Mouse (Mus musculus) forelimb bud, embryonic 11.5 days (tissue): ENCODE measurements around the gene Fam3b.
A peak's percentile ranks its signal among the peaks of the same experiment; 100 is the strongest.

Source experiments
- DNase-seq: peaks from one replicate; pipeline ENCODE4 v3.0.0-alpha.2; 2012; ENCODE audit warnings: low read depth, low spot score

The Fam3b gene

DNA sequence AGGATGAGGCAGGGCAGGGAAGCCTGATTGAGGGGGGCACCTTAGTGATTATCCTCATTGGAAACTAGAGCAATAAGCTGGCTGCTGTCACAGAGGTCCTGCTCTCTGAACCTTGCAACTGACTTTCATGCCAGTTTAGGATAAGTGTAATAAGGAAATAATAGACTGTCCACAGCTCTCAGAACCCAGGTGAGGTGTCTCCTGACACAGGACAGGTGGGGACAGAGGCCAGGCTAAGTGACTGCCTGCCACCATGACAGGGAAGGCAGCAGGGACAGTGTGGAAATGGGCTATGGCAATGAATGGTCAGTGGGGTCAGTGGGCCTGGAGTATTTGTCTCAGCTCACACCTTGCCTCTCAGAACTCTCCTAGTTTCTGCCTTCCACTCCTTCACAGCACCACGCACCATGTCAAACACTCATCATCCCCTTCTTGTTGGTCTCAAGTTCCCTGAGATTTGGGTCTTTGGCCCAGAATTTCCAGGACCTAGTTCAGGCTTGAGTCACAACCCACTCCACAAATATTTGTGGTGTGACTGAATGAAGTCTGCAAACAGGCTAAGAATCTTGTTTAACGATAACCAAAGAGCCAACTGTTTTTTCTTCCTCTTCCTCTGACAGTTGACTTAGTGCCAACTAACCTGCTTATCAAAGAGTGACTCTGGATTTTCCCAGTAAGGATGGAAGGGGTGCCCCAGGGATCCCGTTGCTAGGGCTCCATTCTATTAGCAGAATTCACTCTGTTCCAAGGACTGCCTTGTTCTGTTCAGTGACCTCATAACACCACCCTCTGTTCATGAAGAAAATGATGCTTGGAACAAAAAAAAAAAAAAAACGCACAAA, at the start of gene Fam3b:
Gene Fam3b (minus strand): TSS at position 718 of the 842 bp plus-strand sequence.
- DNase-seq, result no peak

DNA sequence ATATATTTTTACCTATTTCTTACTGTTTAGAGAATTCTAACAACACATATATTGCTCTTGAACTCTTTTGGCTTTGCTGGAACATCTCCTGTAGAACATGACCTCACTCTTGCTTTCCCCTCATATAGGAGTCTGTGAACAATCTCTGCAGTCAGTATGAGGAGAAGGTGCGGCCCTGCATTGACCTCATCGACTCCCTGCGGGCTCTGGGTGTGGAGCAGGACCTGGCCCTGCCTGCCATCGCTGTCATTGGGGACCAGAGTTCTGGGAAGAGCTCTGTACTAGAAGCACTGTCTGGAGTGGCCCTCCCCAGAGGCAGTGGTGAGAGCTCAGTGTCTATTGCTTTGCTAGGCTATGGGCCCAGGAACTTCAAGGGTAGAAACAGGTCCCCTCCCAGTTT, 29.7 kb upstream of the Fam3b start:
- no peak for DNase-seq

GRCm38 (mm10) chr16:97536859-97537258, 22.2 kb upstream of the Fam3b start:
- DNase-seq, result no peak

DNA sequence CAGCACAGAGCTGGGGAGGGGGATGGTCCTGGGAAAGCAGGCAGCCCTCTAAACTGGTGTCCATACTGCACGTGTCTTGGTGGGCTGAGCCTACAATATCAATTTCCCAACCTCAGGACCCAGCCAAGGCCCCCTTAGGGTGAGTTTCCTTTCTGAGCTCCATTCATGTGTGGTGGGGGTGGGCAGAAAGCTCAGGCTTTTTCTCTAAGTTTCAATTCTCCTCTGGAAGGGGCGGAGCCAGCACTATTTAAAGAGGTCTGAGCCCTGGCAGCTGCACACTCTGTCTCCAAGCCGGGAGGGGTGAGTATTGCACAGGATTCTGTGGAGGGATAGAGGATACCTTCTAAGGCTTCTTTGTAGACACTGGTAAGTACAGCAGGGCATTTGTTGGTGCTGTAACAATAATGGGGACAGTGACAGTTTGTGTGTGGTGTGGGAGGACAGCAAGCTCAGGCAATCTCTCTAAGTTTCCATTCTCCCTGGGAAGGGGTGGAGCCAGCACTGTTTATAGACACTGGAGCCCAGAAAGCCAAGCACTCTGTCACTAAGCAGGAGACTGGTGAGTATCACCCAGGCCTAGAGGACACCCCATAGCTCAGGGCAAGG, 21.3 kb upstream of the Fam3b start:
- peak; percentile 20 for DNase-seq

GRCm38 (mm10) chr16:97534876-97535461, 20.4 kb upstream of the Fam3b start:
- peak; percentile 13 for DNase-seq

GRCm38 (mm10) chr16:97534448-97534847, 19.8 kb upstream of the Fam3b start:
- DNase-seq, result no peak

DNA sequence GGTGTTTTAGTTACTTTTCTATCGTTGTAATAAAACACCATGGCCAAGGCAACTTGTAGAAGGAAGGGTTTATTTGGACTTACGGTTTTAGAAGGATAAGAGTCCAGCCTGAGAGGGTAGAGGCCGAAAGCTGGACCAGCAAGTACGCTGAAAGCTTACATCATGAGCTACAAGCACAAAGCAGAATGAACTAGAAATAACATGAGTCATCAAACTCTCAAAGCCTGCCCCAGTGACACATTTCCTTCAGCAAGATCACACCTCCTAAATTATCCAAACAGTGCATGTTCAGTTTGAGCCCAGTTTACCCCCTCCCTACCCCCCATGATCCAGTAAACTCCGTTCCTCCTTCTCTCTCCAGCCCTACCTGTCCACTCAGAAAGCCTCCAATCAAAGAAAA, 19.1 kb upstream of the Fam3b start:
- DNase-seq, result no peak

DNA sequence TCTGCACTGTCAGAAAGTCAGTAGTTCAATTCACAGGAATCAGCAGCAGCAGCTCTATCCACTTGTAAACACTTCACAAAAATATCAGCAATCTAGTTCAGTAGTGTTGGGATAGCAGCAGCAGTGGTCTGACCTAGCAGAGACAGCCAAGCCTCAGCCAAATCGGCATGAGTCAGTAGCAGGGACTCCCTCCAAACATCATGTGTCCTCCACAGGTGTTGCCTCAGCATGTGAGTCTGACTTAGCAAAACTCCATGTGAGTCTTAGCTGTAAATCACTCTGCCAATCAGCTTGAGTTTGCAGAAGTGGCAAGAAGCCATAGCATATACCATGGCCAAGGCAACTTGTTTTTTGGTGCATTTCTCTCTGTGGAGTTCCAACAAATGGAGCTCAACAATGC, 18.5 kb upstream of the Fam3b start:
- DNase-seq, result no peak

DNA sequence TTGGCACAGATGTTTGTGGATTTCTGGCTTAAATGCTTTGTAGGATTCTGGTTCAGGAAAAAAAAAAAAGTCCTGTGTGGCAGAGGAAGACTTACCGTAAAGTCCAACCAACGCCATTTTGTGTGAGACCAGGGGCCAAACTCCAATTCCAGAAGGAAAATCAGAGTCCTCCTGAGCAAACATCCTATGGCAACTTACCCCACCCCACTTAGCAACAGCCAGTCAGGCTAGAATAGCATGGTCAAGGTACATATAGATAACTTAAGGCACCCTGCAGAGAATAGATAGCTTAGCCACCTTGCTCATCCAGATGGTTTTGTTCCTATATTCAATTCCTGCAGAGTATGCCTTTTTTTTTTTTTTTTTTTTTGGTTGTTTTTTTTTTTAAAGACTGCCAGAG, 14.6 kb upstream of the Fam3b start:
- no peak for DNase-seq

- DNase-seq, result peak; percentile 74
These were observed 8.4 kb upstream of the Fam3b start for GRCm38 (mm10) chr16:97523024-97523423.

- DNase-seq, result peak; percentile 18
These were observed 7.4 kb upstream of the Fam3b start for GRCm38 (mm10) chr16:97521983-97522382.

GRCm38 (mm10) chr16:97516341-97516740, 1.7 kb upstream of the Fam3b start:
- DNase-seq, result no peak

- no peak for DNase-seq
These were observed 2.3 kb downstream of the Fam3b start for GRCm38 (mm10) chr16:97512347-97512751.

DNA sequence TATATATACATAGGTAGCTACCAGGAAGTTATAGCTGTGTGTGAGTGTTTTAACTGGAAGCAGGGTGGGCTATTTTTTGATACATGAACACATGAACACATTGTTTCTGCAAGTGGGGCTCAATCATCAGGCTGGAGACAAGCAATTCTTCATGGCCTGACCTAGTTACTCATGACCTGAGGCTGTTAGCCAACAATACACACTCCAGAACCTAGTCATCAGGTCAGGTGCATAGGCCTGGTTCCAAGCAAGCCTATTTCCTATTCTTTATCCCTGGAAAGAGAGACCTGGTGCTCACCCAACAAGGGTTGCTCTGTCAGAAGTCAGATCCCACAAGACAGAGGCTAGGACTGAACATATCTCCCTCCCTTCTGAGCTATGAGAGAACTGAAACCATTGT, 3.1 kb downstream of the Fam3b start:
- no peak for DNase-seq

DNA sequence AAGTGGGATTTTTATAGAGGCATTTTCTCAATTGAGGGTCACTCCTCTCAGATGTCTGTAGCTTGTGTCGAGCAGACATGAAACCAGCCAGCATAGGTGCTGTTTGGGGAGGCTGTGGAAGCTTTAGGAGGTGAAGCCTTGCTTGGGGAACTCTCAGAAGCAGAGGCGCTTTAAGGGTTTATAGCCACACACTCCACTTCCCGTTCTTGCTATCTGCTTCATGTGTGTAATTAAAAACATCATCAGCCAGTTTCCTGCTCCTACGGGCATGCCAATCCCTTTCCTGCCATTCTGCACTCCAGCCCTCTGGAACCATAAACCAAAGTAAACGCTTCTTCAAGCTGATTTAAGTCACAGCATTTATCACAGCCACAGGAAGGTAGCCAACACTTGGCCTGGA, 3.8 kb downstream of the Fam3b start:
- no peak for DNase-seq

DNA sequence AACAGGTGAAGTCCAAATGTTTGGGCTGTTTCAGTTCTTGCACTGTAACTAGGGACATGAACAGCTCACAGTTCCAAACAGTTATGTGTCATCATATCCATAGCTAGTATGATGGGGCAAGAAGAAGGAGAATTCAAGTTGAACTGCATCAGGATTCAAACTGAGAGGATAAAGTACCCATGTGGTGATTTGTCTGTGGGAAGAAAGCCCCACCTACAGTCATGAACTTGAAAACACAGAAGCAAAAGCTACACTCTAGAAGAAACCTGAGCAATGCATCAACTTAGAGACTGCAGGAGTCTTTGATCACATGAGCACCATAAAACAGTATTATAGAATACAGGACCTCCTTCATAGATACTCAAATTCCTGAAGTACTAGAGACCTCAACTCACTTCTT, 6.8 kb downstream of the Fam3b start:
- DNase-seq, result no peak

DNA sequence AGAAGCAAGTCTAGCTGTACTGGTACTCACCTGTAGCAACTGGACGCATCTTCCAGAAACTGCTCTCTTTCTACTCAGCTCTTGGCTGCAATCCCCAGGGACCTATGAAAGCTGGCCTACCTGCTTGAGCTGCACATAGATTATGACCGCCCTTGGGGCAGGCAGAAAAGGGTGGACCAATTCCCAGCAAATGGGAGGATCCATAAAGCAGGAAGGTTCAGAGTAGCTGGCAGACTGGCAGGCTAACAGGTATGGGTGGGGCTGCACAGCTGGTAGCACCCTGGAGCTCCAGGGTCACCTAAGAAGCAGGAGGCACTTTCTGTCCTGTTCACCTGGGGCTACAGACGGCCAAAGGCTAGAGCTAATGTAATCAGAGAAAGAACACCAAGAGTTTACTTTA, 9.8 kb downstream of the Fam3b start:
- DNase-seq, result no peak

- no peak for DNase-seq
These were observed 10.8 kb downstream of the Fam3b start for GRCm38 (mm10) chr16:97503849-97504248.

GRCm38 (mm10) chr16:97500901-97501300, 13.7 kb downstream of the Fam3b start:
- no peak for DNase-seq

DNA sequence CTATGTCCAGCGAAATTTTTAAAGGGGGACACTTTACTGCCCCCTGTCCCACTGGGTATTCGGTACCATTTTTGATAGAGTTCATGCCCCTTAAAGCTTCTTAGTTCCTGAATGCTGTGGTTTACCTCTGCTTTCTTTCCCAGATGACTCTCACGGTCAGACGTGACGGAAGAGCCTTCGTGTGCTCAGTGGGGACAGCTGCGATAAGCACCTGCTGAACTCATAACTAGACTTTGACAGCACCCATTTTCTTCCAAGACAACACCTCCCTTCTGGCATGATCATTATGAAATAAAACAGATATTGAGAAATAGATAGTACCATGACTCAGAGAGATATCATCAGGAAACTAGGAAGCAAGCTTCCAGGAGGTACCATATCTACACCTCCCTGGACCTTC, 15.2 kb downstream of the Fam3b start:
- DNase-seq, result no peak

GRCm38 (mm10) chr16:97498139-97498538, 16.5 kb downstream of the Fam3b start:
- no peak for DNase-seq

DNA sequence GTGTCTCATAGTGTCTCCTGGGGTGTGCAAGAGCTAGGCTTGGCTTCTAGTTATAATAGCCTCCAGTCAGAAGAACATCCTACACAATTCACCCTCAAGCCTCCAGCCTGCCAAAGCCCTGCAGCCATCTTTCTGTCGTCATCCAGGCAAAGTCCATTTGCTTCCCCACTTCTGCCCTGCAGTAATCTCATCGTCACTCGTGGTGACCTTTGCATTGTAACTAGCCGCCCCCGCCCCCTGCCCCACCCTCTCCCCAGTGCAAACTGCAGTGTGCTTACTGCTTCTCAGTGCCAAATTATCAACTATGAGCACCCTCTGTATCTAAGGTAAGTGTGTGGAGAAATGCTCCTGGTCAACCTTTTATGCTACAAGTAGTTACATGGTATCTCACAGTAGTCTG, 16.9 kb downstream of the Fam3b start:
- no peak for DNase-seq

GRCm38 (mm10) chr16:97496026-97496425, 18.6 kb downstream of the Fam3b start:
- no peak for DNase-seq
